Mouse (Mus musculus): ENCODE measurements around the gene Lgals1. TPM values are rescaled to one million over a fixed set of nuclear protein-coding genes. Genes with fewer than 3 reads are reported as not detected.
"Not testable (repeated sequence)": the region's sequence is repeated elsewhere in the genome, so short reads cannot be mapped to it uniquely, and the experiment has no call there.

Lgals1 gene
- 761 and 837 TPM in 2 replicates for polyA plus RNA-seq (2014; fragmentation: Nextera tagmentation; extraction: Ambion mirVana)

GRCm38 (mm10) chr15:78926021-78926919 lies at the start of gene Lgals1:
Gene Lgals1 (plus strand): TSS chr15:78926725.
- Histone ChIP-seq H3K36me3 (ENCODE audit: control insufficient read depth, insufficient read depth, low read length) (peaks cover 11% of the 10 kb centered on the region), H3K27me3 (replicated peaks; ENCODE audit: control insufficient read depth, insufficient read depth, low read length) (no peaks in the 10 kb centered on the region), H3K27ac (ENCODE audit: low read depth, low read length) (peak within 1 kb of the TSS; percentile 89), H3K4me1 (replicated peaks; ENCODE audit: control insufficient read depth, insufficient read depth, low read length) (peaks cover 60% of the 10 kb centered on the region), H3K9me3 (ENCODE audit: control insufficient read depth, low read length) (no peaks in the 10 kb centered on the region), H3K9ac (ENCODE audit: low read depth, low read length) (peak within 1 kb of the TSS; percentile 77), H3K4me3 (ENCODE audit: low read depth, low read length) (peak within 1 kb of the TSS; percentile 59), H3K4me2 (peak within 1 kb of the TSS; percentile 97)
- ATAC-seq (replicated peaks; ENCODE audit: low FRiP score): peak; percentile 45
- WGBS: 8% methylated on average over 20 of the region's 20 CpGs
- peak; percentile 87 for DNase-seq (ENCODE audit: low spot score)

- Histone ChIP-seq H3K27ac (ENCODE audit: low read depth, low read length) (peak within 1 kb of the TSS; percentile 95), H3K4me3 (ENCODE audit: low read depth, low read length) (peak within 1 kb of the TSS; percentile 67), H3K9me3 (ENCODE audit: control insufficient read depth, low read length) (no peaks in the 10 kb centered on the region), H3K9ac (ENCODE audit: low read depth, low read length) (peak within 1 kb of the TSS; percentile 90), H3K36me3 (ENCODE audit: control insufficient read depth, insufficient read depth, low read length) (peaks cover 12% of the 10 kb centered on the region; the same call in 1 of the 2 replicates), H3K4me1 (replicated peaks; ENCODE audit: control insufficient read depth, insufficient read depth, low read length) (peaks cover 21% of the 10 kb centered on the region), H3K27me3 (replicated peaks; ENCODE audit: control insufficient read depth, insufficient read depth, low read length) (no peaks in the 10 kb centered on the region), H3K4me2 (peak within 1 kb of the TSS; percentile 97)
- WGBS: under 1% methylated on average over 83 of the region's 95 CpGs
- peak; percentile 94 for DNase-seq (ENCODE audit: low spot score)
- peak; percentile 91 for ATAC-seq (replicated peaks; ENCODE audit: low FRiP score)
These were observed 49.3 kb upstream of the Lgals1 start, which contains the start of gene Gga1 for GRCm38 (mm10) chr15:78876991-78877809. Gene Gga1 (plus strand): TSS chr15:78877190.

- no peaks in the 10 kb centered on the region for H3K27me3 ChIP-seq (replicated peaks; ENCODE audit: control insufficient read depth, insufficient read depth, low read length)
- no peak; the same call in 1 of the 2 replicates for ATAC-seq (replicated peaks; ENCODE audit: low FRiP score)
- peak overlapping the region; percentile 90 for H3K9ac ChIP-seq (ENCODE audit: low read depth, low read length)
- peak overlapping the region; percentile 97 for H3K4me2 ChIP-seq
- H3K9me3 ChIP-seq (ENCODE audit: control insufficient read depth, low read length): no peaks in the 10 kb centered on the region
- H3K36me3 ChIP-seq (ENCODE audit: control insufficient read depth, insufficient read depth, low read length): peaks cover 13% of the 10 kb centered on the region; the same call in 1 of the 2 replicates
- H3K4me3 ChIP-seq (ENCODE audit: low read depth, low read length): peak overlapping the region; percentile 67
- DNase-seq (ENCODE audit: low spot score): no peak
- peaks cover 21% of the 10 kb centered on the region for H3K4me1 ChIP-seq (replicated peaks; ENCODE audit: control insufficient read depth, insufficient read depth, low read length)
- H3K27ac ChIP-seq (ENCODE audit: low read depth, low read length): peak overlapping the region; percentile 95
- under 1% methylated on average over 17 of the region's 17 CpGs for WGBS
These were observed 48.6 kb upstream of the Lgals1 start for GRCm38 (mm10) chr15:78877810-78878390.

GRCm38 (mm10) chr15:78878792-78879516 lies 47.6 kb upstream of the Lgals1 start:
- Histone ChIP-seq H3K4me1 (replicated peaks; ENCODE audit: control insufficient read depth, insufficient read depth, low read length) (peaks cover 23% of the 10 kb centered on the region), H3K4me2 (peak overlapping the region; percentile 97), H3K36me3 (ENCODE audit: control insufficient read depth, insufficient read depth, low read length) (peaks cover 22% of the 10 kb centered on the region; the same call in 1 of the 2 replicates), H3K27ac (ENCODE audit: low read depth, low read length) (0 out of 2 replicates have a peak overlapping the region, but pooled peaks have one; percentile 17)
- 31% methylated on average over 7 of the region's 7 CpGs for WGBS
- ATAC-seq (replicated peaks; ENCODE audit: low FRiP score); H3K4me3 ChIP-seq (ENCODE audit: low read depth, low read length); H3K9ac ChIP-seq (ENCODE audit: low read depth, low read length); H3K27me3 ChIP-seq (replicated peaks; ENCODE audit: control insufficient read depth, insufficient read depth, low read length); H3K9me3 ChIP-seq (ENCODE audit: control insufficient read depth, low read length); DNase-seq (ENCODE audit: low spot score): not testable (repeated sequence)

GRCm38 (mm10) chr15:78880432-78880831 lies 46.1 kb upstream of the Lgals1 start:
- no peaks in the 10 kb centered on the region for H3K27me3 ChIP-seq (replicated peaks; ENCODE audit: control insufficient read depth, insufficient read depth, low read length)
- no peak overlapping the region for H3K27ac ChIP-seq (ENCODE audit: low read depth, low read length)
- 0 out of 2 replicates have a peak overlapping the region, but pooled peaks have one; percentile 7 for H3K9ac ChIP-seq (ENCODE audit: low read depth, low read length)
- H3K4me3 ChIP-seq (ENCODE audit: low read depth, low read length): no peak overlapping the region
- ATAC-seq (replicated peaks; ENCODE audit: low FRiP score) (no peak), DNase-seq (ENCODE audit: low spot score) (no peak)
- H3K9me3 ChIP-seq (ENCODE audit: control insufficient read depth, low read length): no peaks in the 10 kb centered on the region
- H3K4me1 ChIP-seq (replicated peaks; ENCODE audit: control insufficient read depth, insufficient read depth, low read length): peaks cover 23% of the 10 kb centered on the region
- H3K4me2 ChIP-seq: no peak overlapping the region
- WGBS: 96% methylated on average over 8 of the region's 8 CpGs
- H3K36me3 ChIP-seq (ENCODE audit: control insufficient read depth, insufficient read depth, low read length): peaks cover 35% of the 10 kb centered on the region

- no peak for ATAC-seq (replicated peaks; ENCODE audit: low FRiP score)
- Histone ChIP-seq H3K4me1 (replicated peaks; ENCODE audit: control insufficient read depth, insufficient read depth, low read length) (peaks cover 13% of the 10 kb centered on the region), H3K27ac (ENCODE audit: low read depth, low read length) (no peak overlapping the region), H3K4me2 (no peak overlapping the region), H3K36me3 (ENCODE audit: control insufficient read depth, insufficient read depth, low read length) (peaks cover 43% of the 10 kb centered on the region), H3K27me3 (replicated peaks; ENCODE audit: control insufficient read depth, insufficient read depth, low read length) (no peaks in the 10 kb centered on the region), H3K4me3 (ENCODE audit: low read depth, low read length) (no peak overlapping the region), H3K9ac (ENCODE audit: low read depth, low read length) (no peak overlapping the region), H3K9me3 (ENCODE audit: control insufficient read depth, low read length) (no peaks in the 10 kb centered on the region)
- no peak for DNase-seq (ENCODE audit: low spot score)
- WGBS: 83% methylated on average over 3 of the region's 3 CpGs
These were observed 44.7 kb upstream of the Lgals1 start for GRCm38 (mm10) chr15:78881828-78882227.

GRCm38 (mm10) chr15:78889401-78889853 lies 37.1 kb upstream of the Lgals1 start:
- 34% methylated on average over 13 of the region's 13 CpGs for WGBS
- peaks cover 30% of the 10 kb centered on the region for H3K36me3 ChIP-seq (ENCODE audit: control insufficient read depth, insufficient read depth, low read length)

More at GRCm38 (mm10) chr15:78889401-78889853, 37.1 kb upstream of the Lgals1 start:
- peaks cover 41% of the 10 kb centered on the region for H3K4me1 ChIP-seq (replicated peaks; ENCODE audit: control insufficient read depth, insufficient read depth, low read length)
- ATAC-seq (replicated peaks; ENCODE audit: low FRiP score) (peak; percentile 34; the same call in 1 of the 2 replicates), DNase-seq (ENCODE audit: low spot score) (no peak)
- no peaks in the 10 kb centered on the region for H3K27me3 ChIP-seq (replicated peaks; ENCODE audit: control insufficient read depth, insufficient read depth, low read length)
- peak overlapping the region; percentile 8; the same call in 1 of the 2 replicates for H3K27ac ChIP-seq (ENCODE audit: low read depth, low read length)
- H3K4me3 ChIP-seq (ENCODE audit: low read depth, low read length): no peak overlapping the region
- no peak overlapping the region for H3K4me2 ChIP-seq
- no peaks in the 10 kb centered on the region for H3K9me3 ChIP-seq (ENCODE audit: control insufficient read depth, low read length)
- H3K9ac ChIP-seq (ENCODE audit: low read depth, low read length): peak overlapping the region; percentile 38; the same call in 1 of the 2 replicates

Measured in liver, embryonic 11.5 days (tissue).